Mouse (Mus musculus): ENCODE data around the gene Fnbp1l. TPM values are rescaled to one million over a fixed set of nuclear protein-coding genes. Genes with fewer than 3 reads are reported as not detected.

The Fnbp1l gene
- polyA plus RNA-seq, 2 experiments = 2.4 to 4.8 TPM

GRCm38 (mm10) chr3:122500929-122501328, 118.6 kb downstream of the Fnbp1l start:
- Histone ChIP-seq H3K4me2 (ENCODE audit: low read depth) (no peak overlapping the region), H3K9ac (replicated peaks) (no peak overlapping the region), H3K4me3 (ENCODE audit: insufficient read depth in 1 of 2, low read depth in 2 of 2, low read length in 2 of 2) (no peak overlapping the region), H3K9me3 (ENCODE audit: control insufficient read depth, low read length) (no peaks in the 10 kb centered on the region), H3K36me3 (replicated peaks; ENCODE audit: control insufficient read depth, insufficient read depth, low read depth) (no peaks in the 10 kb centered on the region), H3K4me1 (replicated peaks; ENCODE audit: control insufficient read depth in 2 of 2, insufficient read depth in 2 of 2, low read length in 1 of 2) (0 out of 4 replicates have a peak, but pooled peaks cover 0 to 1% of the 10 kb centered on the region in 2 experiments), H3K27me3 (ENCODE audit: control insufficient read depth, insufficient read depth, low read length) (no peaks in the 10 kb centered on the region), H3K27ac (no peak overlapping the region)
- ATAC-seq (ENCODE audit: insufficient read depth) (peak; percentile 21; the same call in 1 of the 2 replicates), DNase-seq (ENCODE audit: low read depth in 3 of 3, low spot score in 3 of 3) (no peak)
- 58% methylated on average over 9 of the region's 9 CpGs for WGBS (ENCODE audit: insufficient replicate concordance)
- no peak for TF ChIP-seq EP300 (IDR thresholded peaks at IDR 0.05; ENCODE audit: low read depth)
- TF ChIP-seq CTCF (IDR thresholded peaks at IDR 0.05; ENCODE audit: low read depth) = no peak

- 64% methylated on average over 6 of the region's 6 CpGs for WGBS (ENCODE audit: insufficient replicate concordance)
- H3K4me1 ChIP-seq (replicated peaks; ENCODE audit: control insufficient read depth in 2 of 2, insufficient read depth in 2 of 2, low read length in 1 of 2) = 0 out of 4 replicates have a peak, but pooled peaks cover 0 to 1% of the 10 kb centered on the region in 2 experiments
- DNase-seq (ENCODE audit: low read depth in 3 of 3, low spot score in 3 of 3) (no peak), ATAC-seq (ENCODE audit: insufficient read depth) (no peak)
- no peak overlapping the region for H3K4me3 ChIP-seq (ENCODE audit: insufficient read depth in 1 of 2, low read depth in 2 of 2, low read length in 2 of 2)
- no peak overlapping the region for H3K9ac ChIP-seq (replicated peaks)
- no peaks in the 10 kb centered on the region for H3K27me3 ChIP-seq (ENCODE audit: control insufficient read depth, insufficient read depth, low read length)
- no peak overlapping the region for H3K4me2 ChIP-seq (ENCODE audit: low read depth)
- no peaks in the 10 kb centered on the region for H3K36me3 ChIP-seq (replicated peaks; ENCODE audit: control insufficient read depth, insufficient read depth, low read depth)
- H3K27ac ChIP-seq = no peak overlapping the region
- no peaks in the 10 kb centered on the region for H3K9me3 ChIP-seq (ENCODE audit: control insufficient read depth, low read length)
- no peak for TF ChIP-seq CTCF (IDR thresholded peaks at IDR 0.05; ENCODE audit: low read depth)
- no peak for TF ChIP-seq EP300 (IDR thresholded peaks at IDR 0.05; ENCODE audit: low read depth)
These were observed 119.9 kb downstream of the Fnbp1l start for GRCm38 (mm10) chr3:122499647-122500046.

DNA sequence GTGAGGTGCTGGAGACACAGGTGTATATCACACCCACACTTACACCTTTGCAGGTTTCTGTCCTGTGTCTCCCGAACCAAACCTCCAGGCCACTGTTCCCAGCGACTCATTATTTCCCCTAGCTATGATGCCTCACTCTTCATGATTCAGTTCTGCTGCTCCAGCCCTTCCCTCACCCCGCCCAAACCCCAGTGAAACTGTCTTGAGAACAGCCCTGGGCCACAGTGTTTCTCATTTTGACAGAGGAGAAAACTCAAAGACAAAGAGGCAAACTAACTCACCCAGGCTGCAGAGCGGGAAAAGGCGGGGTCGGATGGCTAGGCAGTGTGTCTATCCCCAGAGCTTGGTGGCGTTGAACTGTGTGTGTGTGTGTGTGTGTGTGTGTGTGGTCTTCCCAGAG, 121.0 kb downstream of the Fnbp1l start:
- H3K27me3 ChIP-seq (ENCODE audit: control insufficient read depth, insufficient read depth, low read length) = no peaks in the 10 kb centered on the region
- no peaks in the 10 kb centered on the region for H3K9me3 ChIP-seq (ENCODE audit: control insufficient read depth, low read length)
- TF ChIP-seq CTCF (IDR thresholded peaks at IDR 0.05; ENCODE audit: low read depth) = no peak
- no peak for TF ChIP-seq EP300 (IDR thresholded peaks at IDR 0.05; ENCODE audit: low read depth)
- H3K9ac ChIP-seq (replicated peaks) = no peak overlapping the region
- H3K36me3 ChIP-seq (replicated peaks; ENCODE audit: control insufficient read depth, insufficient read depth, low read depth) = no peaks in the 10 kb centered on the region
- 0 out of 4 replicates have a peak, but pooled peaks cover 0 to 1% of the 10 kb centered on the region in 2 experiments for H3K4me1 ChIP-seq (replicated peaks; ENCODE audit: control insufficient read depth in 2 of 2, insufficient read depth in 2 of 2, low read length in 1 of 2)
- ATAC-seq (ENCODE audit: insufficient read depth) (no peak), DNase-seq (ENCODE audit: low read depth in 3 of 3, low spot score in 3 of 3) (no peak)
- H3K4me3 ChIP-seq (ENCODE audit: insufficient read depth in 1 of 2, low read depth in 2 of 2, low read length in 2 of 2) = no peak overlapping the region
- no peak overlapping the region for H3K27ac ChIP-seq
- WGBS (ENCODE audit: insufficient replicate concordance) = 58% methylated on average over 7 of the region's 7 CpGs
- H3K4me2 ChIP-seq (ENCODE audit: low read depth) = no peak overlapping the region

DNA sequence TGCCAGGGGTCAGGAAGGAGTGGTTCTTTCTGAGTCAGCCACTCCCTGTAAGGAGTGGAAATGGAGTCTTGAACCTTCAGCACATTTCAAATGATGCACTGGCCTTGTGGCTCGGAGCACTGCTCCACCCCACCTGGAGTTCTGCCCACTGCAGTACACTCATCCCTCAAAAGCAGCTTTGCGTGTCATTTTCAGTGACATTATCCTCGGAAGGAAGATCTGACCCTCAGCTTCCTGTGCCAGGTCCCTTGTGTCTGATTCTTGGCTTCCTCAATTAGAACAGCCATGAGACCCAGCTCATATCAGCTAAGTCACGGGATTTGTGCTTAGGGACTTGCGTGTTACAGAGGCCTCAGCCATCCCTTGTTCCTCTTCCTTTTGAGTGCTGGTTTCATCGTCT, 121.6 kb downstream of the Fnbp1l start:
- H3K4me1 ChIP-seq (replicated peaks; ENCODE audit: control insufficient read depth in 2 of 2, insufficient read depth in 2 of 2, low read length in 1 of 2) = 0 out of 4 replicates have a peak, but pooled peaks cover 0 to 1% of the 10 kb centered on the region in 2 experiments
- no peaks in the 10 kb centered on the region for H3K9me3 ChIP-seq (ENCODE audit: control insufficient read depth, low read length)
- H3K27me3 ChIP-seq (ENCODE audit: control insufficient read depth, insufficient read depth, low read length) = no peaks in the 10 kb centered on the region
- TF ChIP-seq CTCF (IDR thresholded peaks at IDR 0.05; ENCODE audit: low read depth) = no peak
- TF ChIP-seq EP300 (IDR thresholded peaks at IDR 0.05; ENCODE audit: low read depth) = no peak
- no peak overlapping the region for H3K4me3 ChIP-seq (ENCODE audit: insufficient read depth in 1 of 2, low read depth in 2 of 2, low read length in 2 of 2)
- no peak overlapping the region for H3K4me2 ChIP-seq (ENCODE audit: low read depth)
- 42% methylated on average over 6 of the region's 6 CpGs for WGBS (ENCODE audit: insufficient replicate concordance)
- H3K27ac ChIP-seq = no peak overlapping the region
- ATAC-seq (ENCODE audit: insufficient read depth) (no peak), DNase-seq (ENCODE audit: low read depth in 3 of 3, low spot score in 3 of 3) (no peak)
- H3K9ac ChIP-seq (replicated peaks) = no peak overlapping the region
- H3K36me3 ChIP-seq (replicated peaks; ENCODE audit: control insufficient read depth, insufficient read depth, low read depth) = no peaks in the 10 kb centered on the region

DNA sequence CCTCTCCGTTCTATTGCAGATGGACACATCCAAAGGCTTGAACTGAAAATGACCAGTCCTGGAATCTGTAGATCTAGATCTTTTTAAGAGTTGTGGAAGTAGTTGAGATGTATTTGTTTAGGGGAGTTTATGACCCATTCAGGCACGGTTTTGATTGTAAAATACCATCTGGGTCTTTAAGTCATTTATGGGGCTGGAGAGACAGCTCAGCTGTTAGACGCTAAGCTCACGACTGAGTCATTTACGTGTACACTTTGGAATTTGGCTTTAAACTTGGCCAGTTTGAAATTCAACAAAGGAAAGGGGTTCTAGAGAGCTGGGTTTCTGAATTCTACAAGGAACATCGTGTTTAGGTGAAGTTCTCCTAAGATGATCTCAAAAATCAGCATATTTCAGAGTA, 124.8 kb downstream of the Fnbp1l start:
- Histone ChIP-seq H3K4me1 (replicated peaks; ENCODE audit: control insufficient read depth in 2 of 2, insufficient read depth in 2 of 2, low read length in 1 of 2) (0 out of 4 replicates have a peak, but pooled peaks cover 0 to 1% of the 10 kb centered on the region in 2 experiments), H3K36me3 (replicated peaks; ENCODE audit: control insufficient read depth, insufficient read depth, low read depth) (no peaks in the 10 kb centered on the region), H3K27ac (no peak overlapping the region), H3K27me3 (ENCODE audit: control insufficient read depth, insufficient read depth, low read length) (no peaks in the 10 kb centered on the region), H3K4me2 (ENCODE audit: low read depth) (no peak overlapping the region), H3K4me3 (ENCODE audit: insufficient read depth in 1 of 2, low read depth in 2 of 2, low read length in 2 of 2) (no peak overlapping the region), H3K9me3 (ENCODE audit: control insufficient read depth, low read length) (no peaks in the 10 kb centered on the region), H3K9ac (replicated peaks) (no peak overlapping the region)
- no peak for ATAC-seq (ENCODE audit: insufficient read depth)
- TF ChIP-seq EP300 (IDR thresholded peaks at IDR 0.05; ENCODE audit: low read depth) (no peak), CTCF (IDR thresholded peaks at IDR 0.05; ENCODE audit: low read depth) (no peak)
- WGBS (ENCODE audit: insufficient replicate concordance) = 67% methylated on average over 6 of the region's 6 CpGs
- no peak for DNase-seq (ENCODE audit: low read depth in 3 of 3, low spot score in 3 of 3)
